Mouse (Mus musculus) MEL (cell line): ENCODE measurements around the gene Sik1.

Experiments
- CTCF ChIP-seq, 3 experiments: IDR thresholded peaks in 2 of 3; conservative IDR thresholded peaks in 1 of 3; 2 replicates each; pipeline ENCODE4 v1.5.1; 2011 to 2012; ENCODE audit warnings: low read length in 3 of 3, low read depth in 2 of 3, mild to moderate bottlenecking in 2 of 3, improper control_type of control experiment in 1 of 3, inconsistent platforms in 1 of 3, mixed read lengths in 1 of 3, moderate library complexity in 1 of 3; ENCODE audit not compliant: control insufficient read depth in 1 of 3, insufficient read depth in 1 of 3, poor library complexity in 1 of 3, severe bottlenecking in 1 of 3
- GATA1 ChIP-seq: IDR thresholded peaks from 2 replicates; pipeline ENCODE4 v1.6.1; 2011; ENCODE audit warnings: low read depth, low read length, improper control_type of control experiment
- JUND ChIP-seq: IDR thresholded peaks from 2 replicates; pipeline ENCODE4 v1.6.1; 2011; ENCODE audit warnings: low read depth, mild to moderate bottlenecking, improper control_type of control experiment, low read length
- MAX ChIP-seq: IDR thresholded peaks from 2 replicates; pipeline ENCODE4 v1.6.1; 2011; ENCODE audit warnings: low read length, improper control_type of control experiment
- MEF2A ChIP-seq: IDR thresholded peaks from 2 replicates; pipeline ENCODE4 v1.6.1; 2014; ENCODE audit warnings: low read depth, mild to moderate bottlenecking, inconsistent platforms, low read length, improper control_type of control experiment; ENCODE audit not compliant: poor library complexity, insufficient replicate concordance, severe bottlenecking; ENCODE audit errors: extremely low read depth
- MYC ChIP-seq: IDR thresholded peaks from 2 replicates; pipeline ENCODE4 v1.6.1; 2011; ENCODE audit warnings: low read depth, mild to moderate bottlenecking, low read length, improper control_type of control experiment, moderate library complexity
- POLR2A ChIP-seq, 2 experiments: IDR thresholded peaks; 2 replicates each; pipeline ENCODE4 v1.6.1; 2011 to 2012; ENCODE audit warnings: low read length in 2 of 2, mild to moderate bottlenecking in 2 of 2, control low read depth in 1 of 2, improper control_type of control experiment in 1 of 2, low read depth in 1 of 2, moderate library complexity in 1 of 2; ENCODE audit not compliant: control insufficient read depth in 1 of 2, insufficient read depth in 1 of 2, poor library complexity in 1 of 2
- POLR2AphosphoS2 ChIP-seq: IDR thresholded peaks from 2 replicates; pipeline ENCODE4 v1.6.1; 2011; ENCODE audit warnings: low read length, improper control_type of control experiment
- POLR2AphosphoS5 ChIP-seq: IDR thresholded peaks from 2 replicates; pipeline ENCODE4 v1.6.1; 2012; ENCODE audit warnings: low read depth, borderline replicate concordance, mild to moderate bottlenecking, inconsistent platforms, low read length, moderate library complexity, mixed read lengths
- TBP ChIP-seq: IDR thresholded peaks from 2 replicates; pipeline ENCODE4 v1.8.0; 2011; ENCODE audit warnings: low read depth, low read length, improper control_type of control experiment
- TCF12 ChIP-seq: IDR thresholded peaks from 2 replicates; pipeline ENCODE4 v1.6.1; 2014; ENCODE audit warnings: low read depth, mild to moderate bottlenecking, inconsistent platforms, low read length, improper control_type of control experiment, moderate library complexity
- UBTF ChIP-seq: IDR thresholded peaks from 2 replicates; pipeline ENCODE4 v1.6.1; 2012; ENCODE audit warnings: low read depth, mild to moderate bottlenecking, inconsistent platforms, low read length, improper control_type of control experiment, moderate library complexity, borderline replicate concordance; ENCODE audit not compliant: insufficient read depth
- USF1 ChIP-seq: IDR thresholded peaks from 2 replicates; pipeline ENCODE4 v1.6.1; 2014; ENCODE audit warnings: low read depth, mild to moderate bottlenecking, inconsistent platforms, low read length, improper control_type of control experiment, moderate library complexity
- ZKSCAN1 ChIP-seq: IDR thresholded peaks from 2 replicates; pipeline ENCODE4 v1.6.1; 2012; ENCODE audit warnings: low read depth, mild to moderate bottlenecking, inconsistent platforms, low read length, improper control_type of control experiment, moderate library complexity

GRCm38 (mm10) chr17:31896751-31897150, 41.1 kb upstream of the Sik1 start:
- TF ChIP-seq POLR2A (IDR thresholded peaks at IDR 0.05; ENCODE audit: control insufficient read depth in 1 of 2, insufficient read depth in 1 of 2, low read depth in 1 of 2, low read length in 2 of 2, poor library complexity in 1 of 2) (no peak), USF1 (no peak), TBP (no peak), POLR2AphosphoS2 (no peak), ZKSCAN1 (no peak), MYC (no peak), GATA1 (no peak), MEF2A (no peak), CTCF (IDR thresholded peaks at IDR 0.05 in 2 of 3, conservative IDR thresholded peaks at IDR 0.05 in 1 of 3; ENCODE audit: control insufficient read depth in 1 of 3, insufficient read depth in 1 of 3, low read depth in 2 of 3, low read length in 3 of 3, poor library complexity in 1 of 3, severe bottlenecking in 1 of 3) (no peak), JUND (no peak), POLR2AphosphoS5 (no peak), MAX (no peak), UBTF (no peak), TCF12 (no peak)
